Mouse (Mus musculus): ENCODE results near the gene Tldc1.

The Tldc1 gene

GRCm38 (mm10) chr8:119801168-119801567, 23.0 kb upstream of the Tldc1 start:
- no peak for DNase-seq (ENCODE audit: low read depth in 2 of 2, low spot score in 2 of 2)

- no peak for DNase-seq (ENCODE audit: low read depth in 2 of 2, low spot score in 2 of 2)
Observed at GRCm38 (mm10) chr8:119798965-119799264, 20.7 kb upstream of the Tldc1 start.

GRCm38 (mm10) chr8:119798170-119798964, 20.2 kb upstream of the Tldc1 start:
- DNase-seq (ENCODE audit: low read depth in 2 of 2, low spot score in 2 of 2) = peak; percentile 53 to 75

GRCm38 (mm10) chr8:119795651-119796050, 17.4 kb upstream of the Tldc1 start:
- no peak for DNase-seq (ENCODE audit: low read depth in 2 of 2, low spot score in 2 of 2)

GRCm38 (mm10) chr8:119794689-119795088, 16.5 kb upstream of the Tldc1 start:
- no peak for DNase-seq (ENCODE audit: low read depth in 2 of 2, low spot score in 2 of 2)

DNA sequence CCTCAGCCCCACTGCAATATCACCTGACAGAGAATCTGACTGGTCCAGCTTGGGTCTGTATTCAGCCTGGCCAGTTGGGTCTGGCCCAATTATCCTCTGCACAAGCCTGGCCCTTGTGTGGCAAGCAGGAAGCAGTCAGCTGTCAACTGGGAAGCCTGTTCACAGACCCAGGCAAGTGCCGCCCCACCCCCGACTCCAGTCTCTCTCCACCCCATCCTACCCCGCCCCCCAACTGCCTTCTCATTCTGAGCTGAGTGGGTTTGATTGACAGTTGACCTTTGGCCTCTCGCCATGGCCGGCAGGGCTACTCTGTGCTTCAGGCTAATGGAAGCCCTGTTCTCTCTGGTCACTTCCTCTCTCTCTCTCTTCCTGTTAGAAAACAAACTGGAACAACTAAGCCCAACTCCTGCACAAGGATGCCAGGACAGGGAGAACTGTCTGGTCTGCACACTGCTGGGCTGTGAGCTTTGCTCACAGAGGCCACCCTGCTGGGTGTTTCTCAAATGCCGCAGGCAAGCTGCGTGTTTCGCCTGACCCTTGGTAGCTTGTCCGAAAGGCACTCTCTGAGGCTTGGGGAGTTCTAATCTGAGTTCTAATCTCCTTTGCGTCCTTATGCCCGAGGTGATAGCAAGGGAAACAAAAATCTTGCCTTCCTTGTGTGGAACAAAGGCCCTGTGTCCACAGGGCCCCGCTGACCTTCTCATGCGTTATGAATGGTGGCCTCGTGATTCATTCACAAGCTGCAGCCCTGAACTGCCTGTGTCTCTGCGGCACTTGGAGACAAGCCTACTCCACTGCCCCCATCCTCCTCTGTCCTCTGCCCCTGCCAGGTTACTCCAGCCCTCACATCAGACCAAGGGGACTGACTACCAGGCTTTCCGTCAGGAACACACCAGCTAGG, 13.8 kb upstream of the Tldc1 start:
- DNase-seq (ENCODE audit: low read depth in 2 of 2, low spot score in 2 of 2) = no peak

DNA sequence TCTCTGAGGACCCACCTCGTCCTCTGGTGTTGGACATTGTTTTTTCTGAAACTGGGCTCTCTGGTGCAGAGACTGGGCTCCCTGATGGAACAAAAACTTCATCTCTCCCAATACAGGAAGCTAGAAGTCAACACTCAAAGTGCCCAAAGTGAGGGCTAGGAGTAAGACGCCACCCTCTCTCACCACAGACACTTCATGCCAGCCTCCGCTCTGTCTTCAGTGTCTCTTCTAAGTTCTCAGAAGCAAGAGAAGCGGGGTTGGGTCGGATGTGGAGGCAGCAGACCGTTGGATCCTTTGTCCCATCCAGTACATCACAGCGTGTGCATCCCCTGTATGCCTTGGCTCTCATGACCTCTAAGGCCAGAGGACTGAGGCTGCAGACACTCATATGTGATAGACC, 11.4 kb upstream of the Tldc1 start:
- DNase-seq (ENCODE audit: low read depth in 2 of 2, low spot score in 2 of 2) = peak in 1 of 2 experiments; percentile 35

DNA sequence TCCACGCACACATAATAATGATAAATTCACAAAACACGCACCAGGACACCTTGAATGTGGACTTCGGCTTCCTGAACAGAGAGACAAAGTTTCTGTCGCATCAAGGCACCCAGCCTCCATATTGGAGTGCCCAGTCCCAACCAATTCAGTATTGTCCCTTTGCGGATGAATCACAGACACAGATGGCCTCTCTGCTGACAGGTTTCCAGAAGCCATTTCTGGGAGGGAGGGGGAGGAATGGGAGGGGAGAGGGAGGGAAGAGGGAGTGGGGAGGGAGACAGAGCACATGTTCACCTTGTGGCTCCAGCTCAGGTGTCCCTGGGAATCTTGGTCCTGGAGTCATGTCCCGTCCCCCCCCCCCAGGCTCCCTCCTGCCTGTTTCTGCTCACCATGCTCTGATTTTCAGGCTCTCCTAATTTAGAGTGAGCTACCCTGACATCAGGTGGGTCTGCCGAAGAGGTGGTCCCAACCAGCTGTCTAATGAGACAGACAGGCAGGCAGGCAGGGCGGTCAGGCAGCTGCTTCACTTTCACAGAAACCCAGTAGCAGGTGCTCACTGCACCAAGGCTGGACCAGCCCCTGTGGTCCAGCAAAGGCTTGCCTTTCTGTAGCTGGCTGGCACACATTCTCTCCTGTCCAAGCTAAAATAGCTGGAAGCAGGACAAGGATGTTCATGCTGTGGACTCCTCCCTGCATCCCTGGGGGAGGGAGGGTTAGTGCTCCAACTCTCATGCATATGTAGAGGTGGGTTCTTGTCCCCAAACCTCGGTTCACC, 10.6 kb upstream of the Tldc1 start:
- no peak for DNase-seq (ENCODE audit: low read depth in 2 of 2, low spot score in 2 of 2)

- no peak for DNase-seq (ENCODE audit: low read depth in 2 of 2, low spot score in 2 of 2)
Observed at GRCm38 (mm10) chr8:119787341-119787740, 9.1 kb upstream of the Tldc1 start.

DNA sequence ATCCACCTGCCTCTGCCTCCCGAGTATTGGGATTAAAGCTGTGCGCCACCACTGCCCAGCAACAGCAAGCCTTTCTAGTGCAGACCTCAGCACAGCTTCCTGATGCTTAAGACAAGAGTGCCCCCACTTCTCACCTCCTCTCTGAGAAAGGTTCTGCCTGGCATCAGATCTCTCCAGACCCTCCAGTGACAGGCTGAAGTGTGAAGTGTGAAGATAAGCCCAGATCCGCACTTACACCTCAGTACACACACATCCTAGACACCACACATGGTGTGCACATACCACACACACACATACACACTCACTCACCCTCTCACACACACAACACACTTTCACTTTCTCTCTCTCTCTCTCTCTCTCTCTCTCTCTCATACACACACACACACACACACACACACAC, 8.7 kb upstream of the Tldc1 start:
- DNase-seq (ENCODE audit: low read depth in 2 of 2, low spot score in 2 of 2) = no peak

- DNase-seq (ENCODE audit: low read depth in 2 of 2, low spot score in 2 of 2) = no peak
Observed at GRCm38 (mm10) chr8:119785764-119786405, 7.7 kb upstream of the Tldc1 start.

- DNase-seq (ENCODE audit: low read depth in 2 of 2, low spot score in 2 of 2) = no peak
Observed at GRCm38 (mm10) chr8:119784676-119785075, 6.5 kb upstream of the Tldc1 start.

- peak; percentile 62 to 68 for DNase-seq (ENCODE audit: low read depth in 2 of 2, low spot score in 2 of 2)
Observed at GRCm38 (mm10) chr8:119784141-119784574, 5.9 kb upstream of the Tldc1 start.

DNA sequence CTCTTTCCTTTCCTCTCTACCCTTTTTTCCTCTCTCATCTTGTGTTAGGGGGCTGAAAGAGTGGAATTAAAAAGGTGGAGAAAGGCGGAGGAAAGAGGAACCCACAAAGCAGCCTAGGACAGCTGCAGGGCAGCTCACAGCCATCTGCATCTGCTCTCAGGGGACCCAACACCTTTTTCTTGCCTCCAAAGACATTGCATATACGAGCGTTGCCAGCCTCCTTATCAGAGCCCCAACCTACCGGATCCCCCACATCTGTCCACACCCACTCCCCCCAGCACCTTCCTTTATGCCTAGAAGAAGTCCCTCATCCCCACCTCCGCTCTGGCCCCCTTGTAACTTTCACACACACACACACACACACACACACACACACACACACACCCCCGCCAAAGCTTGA, 5.4 kb upstream of the Tldc1 start:
- DNase-seq (ENCODE audit: low read depth in 2 of 2, low spot score in 2 of 2) = no peak

DNA sequence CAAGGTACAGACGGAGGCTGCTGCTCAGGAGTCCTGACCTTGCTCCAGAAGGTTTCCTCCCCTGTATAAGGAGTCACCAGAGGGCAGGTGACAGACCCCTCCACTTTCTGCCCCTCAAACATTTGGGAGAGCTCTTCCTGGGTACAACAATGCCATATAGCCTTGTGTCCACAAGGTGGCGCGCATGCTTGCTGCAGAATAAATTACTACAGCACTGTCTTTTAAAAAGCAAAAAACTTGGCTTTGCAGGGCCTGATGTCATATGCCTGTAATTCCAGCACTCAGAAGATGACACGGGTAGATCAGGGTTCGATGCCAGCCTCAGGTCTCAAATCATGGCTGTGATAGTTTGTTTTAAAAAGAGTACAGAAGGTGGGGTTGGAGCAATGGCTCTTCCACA, 4.5 kb upstream of the Tldc1 start:
- DNase-seq (ENCODE audit: low read depth in 2 of 2, low spot score in 2 of 2) = peak; percentile 76 to 82

DNA sequence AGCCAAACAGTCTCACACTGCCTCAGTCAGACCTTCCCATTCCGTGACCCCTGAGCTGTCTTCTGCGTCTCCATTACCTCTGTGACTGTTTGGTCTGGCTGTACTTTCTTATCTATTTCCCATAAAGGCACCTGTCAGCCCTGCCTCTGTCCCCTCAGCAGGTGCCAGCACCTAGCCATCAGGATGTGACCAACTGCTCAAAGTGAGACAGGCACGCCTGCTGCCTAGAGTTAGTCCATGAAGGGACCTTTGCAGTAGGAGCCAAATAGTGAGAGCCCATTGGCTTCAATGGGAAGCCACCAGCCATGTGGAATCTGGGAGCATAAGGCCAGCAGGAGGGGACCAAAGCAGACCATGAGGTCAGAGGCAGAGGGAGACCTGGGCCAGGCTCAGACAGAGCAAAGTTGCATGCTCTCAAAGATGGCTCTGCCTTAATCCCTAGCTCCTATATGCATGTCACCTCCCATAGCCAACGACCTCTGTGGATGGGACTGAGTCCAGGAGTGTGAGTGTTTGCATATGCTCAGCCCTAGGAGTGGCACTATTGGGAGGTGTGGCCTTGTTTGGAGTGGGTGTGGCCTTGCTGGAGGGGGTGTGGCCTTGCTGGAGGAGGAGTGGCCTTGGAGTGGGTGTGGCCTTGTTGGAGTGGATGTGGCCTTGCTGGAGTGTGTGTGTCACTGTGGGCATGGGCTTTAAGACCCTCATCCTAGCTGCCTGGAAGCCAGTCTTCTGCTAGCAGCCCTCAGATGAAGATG, 3.0 kb upstream of the Tldc1 start:
- peak; percentile 50 to 70 for DNase-seq (ENCODE audit: low read depth in 2 of 2, low spot score in 2 of 2)

- no peak for DNase-seq (ENCODE audit: low read depth in 2 of 2, low spot score in 2 of 2)
Observed at GRCm38 (mm10) chr8:119780402-119781049, 2.3 kb upstream of the Tldc1 start.

- peak; percentile 74 to 79 for DNase-seq (ENCODE audit: low read depth in 2 of 2, low spot score in 2 of 2)
Observed at GRCm38 (mm10) chr8:119779013-119779737, 959 bp upstream of the Tldc1 start.

- DNase-seq (ENCODE audit: low read depth in 2 of 2, low spot score in 2 of 2) = no peak
Observed at GRCm38 (mm10) chr8:119777765-119778164, 451 bp downstream of the Tldc1 start.

All from CD8-positive naive resting alpha-beta T cell, adult 2 months (primary cell).